Mouse (Mus musculus) liver, adult (tissue): ENCODE measurements around the gene Smg6.

Experiments
- GATA4 ChIP-seq: IDR thresholded peaks from 2 replicates; pipeline ENCODE4 v1.6.1; 2014; ENCODE audit warnings: mild to moderate bottlenecking, low read length; ENCODE audit not compliant: insufficient replicate concordance

Gene Smg6

DNA sequence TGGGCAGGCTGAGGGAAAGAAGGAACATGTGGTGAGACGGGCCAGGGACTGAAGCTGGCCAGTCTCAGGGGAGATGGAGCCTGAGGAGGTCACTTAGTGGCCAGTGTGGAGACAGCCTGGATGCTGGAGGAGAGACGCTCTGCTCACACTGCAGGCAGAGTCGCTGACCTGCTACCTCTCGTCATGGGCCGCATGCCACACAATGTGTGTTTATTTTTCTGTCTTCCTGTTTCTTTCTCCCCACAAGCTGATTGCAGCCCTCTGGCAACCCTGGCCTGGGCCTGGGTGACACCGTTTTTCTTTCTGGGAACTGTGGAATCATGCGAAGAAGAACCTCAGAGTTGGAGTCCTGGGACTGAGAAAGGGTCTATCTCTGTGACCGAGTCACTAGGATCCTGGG, 276.1 kb downstream of the Smg6 start:
- no peak for TF ChIP-seq GATA4

DNA sequence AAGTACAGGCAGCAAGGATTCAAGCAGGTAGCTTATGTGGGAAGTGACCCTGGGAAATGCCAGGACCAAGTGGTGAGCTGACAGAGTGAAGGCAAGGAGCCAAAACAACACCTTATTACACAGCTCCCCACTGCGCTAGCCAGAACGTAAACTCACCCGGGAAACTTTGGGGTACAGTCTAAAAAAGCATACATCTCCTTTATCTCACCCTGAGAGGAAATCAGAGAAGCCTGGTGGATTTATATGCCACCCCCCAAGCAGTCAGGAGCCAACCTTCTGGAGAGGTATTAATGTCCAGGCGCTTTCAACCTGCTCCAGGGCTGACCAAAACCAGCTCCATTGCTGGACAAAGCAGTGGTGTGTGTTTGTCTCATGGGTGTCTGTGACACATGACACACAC, 278.3 kb downstream of the Smg6 start:
- no peak for TF ChIP-seq GATA4

DNA sequence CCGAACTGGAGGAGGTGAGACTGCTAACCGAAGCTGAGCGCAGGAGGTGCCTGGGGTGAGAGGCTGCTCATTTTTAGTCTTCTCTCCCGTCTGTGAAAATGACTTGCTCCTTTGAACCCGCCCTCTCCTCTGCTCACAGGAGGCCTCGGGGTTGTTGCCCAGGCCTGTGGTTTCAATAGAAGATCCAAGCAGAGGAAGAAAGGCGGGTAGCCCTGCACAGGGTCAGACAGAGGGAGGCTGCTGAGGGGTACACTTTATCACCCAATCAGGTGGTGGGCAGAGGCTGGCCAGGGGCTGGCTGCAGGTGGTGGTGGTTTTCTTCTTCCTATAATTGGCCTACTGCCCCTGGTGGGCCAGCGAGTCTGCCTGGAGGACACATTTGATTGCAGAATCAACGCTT, 278.8 kb downstream of the Smg6 start:
- no peak for TF ChIP-seq GATA4

DNA sequence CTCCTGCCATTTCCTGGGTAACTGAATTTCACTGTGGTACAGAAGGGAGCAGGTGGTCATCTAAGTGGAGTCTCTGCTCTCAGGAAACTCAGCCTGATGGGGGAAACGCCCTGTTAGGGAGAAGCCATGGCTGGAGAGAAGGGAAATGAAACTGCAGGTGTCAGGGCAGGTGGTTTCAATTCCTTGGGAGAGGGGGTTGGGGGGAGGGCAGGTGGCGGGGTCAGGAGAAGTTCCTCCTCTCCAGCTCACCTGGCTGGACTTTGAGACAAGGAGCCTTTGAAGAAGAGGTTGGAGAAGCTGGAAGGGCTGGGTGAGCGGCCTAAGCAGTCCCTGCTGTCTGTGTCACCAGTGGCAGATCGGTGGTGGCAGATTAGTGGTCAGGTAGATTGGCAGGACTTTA, 280.7 kb downstream of the Smg6 start:
- no peak for TF ChIP-seq GATA4

- no peak for TF ChIP-seq GATA4
These were observed 283.7 kb downstream of the Smg6 start for GRCm38 (mm10) chr11:75209363-75209762.

GRCm38 (mm10) chr11:75210093-75210492, 284.5 kb downstream of the Smg6 start:
- no peak for TF ChIP-seq GATA4

DNA sequence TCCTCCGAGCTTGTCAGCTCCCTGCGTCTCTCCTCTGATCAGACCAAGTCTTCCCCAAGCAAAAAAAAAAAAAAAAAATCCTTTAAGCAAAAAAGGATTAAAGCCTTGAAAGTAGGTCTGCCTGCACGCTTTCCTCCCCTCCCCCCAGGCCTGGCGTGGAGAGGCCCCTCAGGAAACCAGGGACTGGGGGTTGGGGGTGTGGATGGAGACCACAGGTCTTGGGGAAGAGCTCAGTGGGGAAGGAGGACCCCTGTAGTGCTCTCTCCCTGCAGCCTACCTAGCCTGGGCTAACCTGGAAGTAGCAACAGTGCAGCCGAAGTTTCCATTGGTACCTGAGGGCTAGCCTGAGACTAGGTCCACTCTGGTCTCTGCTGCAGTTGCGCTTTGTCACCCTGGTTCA, 285.1 kb downstream of the Smg6 start:
- TF ChIP-seq GATA4 = no peak

- TF ChIP-seq GATA4 = no peak
These were observed 286.5 kb downstream of the Smg6 start for GRCm38 (mm10) chr11:75212031-75212667.

GRCm38 (mm10) chr11:75212876-75213275, 287.3 kb downstream of the Smg6 start:
- no peak for TF ChIP-seq GATA4

DNA sequence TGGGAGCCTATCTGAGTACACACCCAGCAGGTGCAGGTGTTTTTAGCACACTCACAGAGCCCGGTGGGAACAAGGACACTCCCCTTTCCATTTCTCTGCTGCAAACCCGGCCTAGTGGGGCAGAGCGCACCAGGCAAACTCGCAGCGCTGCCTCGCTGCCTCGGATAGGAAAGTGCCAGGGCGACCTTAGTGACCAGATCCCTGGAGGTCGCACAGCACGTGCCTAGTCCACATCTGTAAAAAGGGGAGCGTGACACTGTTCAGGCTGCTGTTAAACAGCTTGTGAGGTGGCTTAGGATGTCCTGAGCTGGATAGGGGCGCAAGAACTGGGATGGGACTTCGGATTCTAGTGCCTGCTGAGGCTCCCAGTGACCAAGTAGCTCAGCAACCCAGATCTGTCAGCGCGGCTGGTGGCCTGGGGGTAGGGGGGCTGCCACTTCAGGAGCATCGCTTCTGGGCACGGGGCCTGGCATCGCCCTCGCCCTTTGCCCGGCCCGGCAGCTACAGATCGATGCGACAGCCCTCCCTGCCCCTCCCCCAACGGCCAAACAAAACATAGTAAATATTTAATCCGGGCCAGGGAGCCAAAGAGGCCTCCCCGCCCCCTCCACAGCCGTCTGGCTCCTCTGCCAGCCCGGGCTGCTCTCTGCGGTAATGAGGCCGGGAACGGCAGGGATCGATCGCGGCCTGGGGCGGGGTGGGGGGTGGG, 287.9 kb downstream of the Smg6 start:
- no peak for TF ChIP-seq GATA4
